Mouse (Mus musculus) E14TG2a.4 (cell line): ENCODE data around the gene Wdr76.
"Not testable (repeated sequence)": the region's sequence is repeated elsewhere in the genome, so short reads cannot be mapped to it uniquely, and the experiment has no call there.

ENCODE experiments used
- H3K27me3 ChIP-seq: 2 replicates; pipeline ENCODE4 v1.6.1; 2014; ENCODE audit warnings: low read length, control low read depth; ENCODE audit not compliant: insufficient read depth
- H3K36me3 ChIP-seq: 2 replicates; pipeline ENCODE4 v1.6.1; 2014; ENCODE audit warnings: low read length, control low read depth; ENCODE audit not compliant: insufficient read depth
- H3K4me1 ChIP-seq: replicated peaks from 2 replicates; pipeline ENCODE4 v1.6.1; 2014; ENCODE audit warnings: low read depth, low read length, control low read depth
- H3K4me3 ChIP-seq: replicated peaks from 2 replicates; pipeline ENCODE4 v1.5.1; 2014; ENCODE audit warnings: mild to moderate bottlenecking, low read length
- H3K9me3 ChIP-seq: 2 replicates; pipeline ENCODE4 v1.6.1; 2014; ENCODE audit warnings: low read length, control low read depth
- CTCF ChIP-seq: conservative IDR thresholded peaks from 2 replicates; pipeline ENCODE4 v1.5.1; 2014; ENCODE audit warnings: low read length
- NANOG ChIP-seq: IDR thresholded peaks from 2 replicates; pipeline ENCODE4 v1.6.1; 2014; ENCODE audit warnings: borderline replicate concordance, low read length, mixed read lengths
- POU5F1 ChIP-seq: IDR thresholded peaks from 2 replicates; pipeline ENCODE4 v1.6.1; 2014; ENCODE audit warnings: low read length, borderline replicate concordance

Wdr76 gene

GRCm38 (mm10) chr2:121480498-121480897 lies 26.0 kb upstream of the Wdr76 start:
- H3K36me3 ChIP-seq, result no peaks in the 10 kb centered on the region
- peaks cover 24% of the 10 kb centered on the region for H3K4me1 ChIP-seq
- H3K9me3 ChIP-seq, result no peaks in the 10 kb centered on the region
- no peak for TF ChIP-seq NANOG
- peak; percentile 53 for TF ChIP-seq CTCF
- no peak overlapping the region for H3K4me3 ChIP-seq
- no peaks in the 10 kb centered on the region for H3K27me3 ChIP-seq

- not testable (repeated sequence) for H3K4me3 ChIP-seq, H3K9me3 ChIP-seq, H3K27me3 ChIP-seq, H3K36me3 ChIP-seq
- peaks cover 24% of the 10 kb centered on the region for H3K4me1 ChIP-seq
Observed at GRCm38 (mm10) chr2:121480916-121481315, 25.6 kb upstream of the Wdr76 start.

- Histone ChIP-seq H3K27me3 (no peaks in the 10 kb centered on the region), H3K9me3 (no peaks in the 10 kb centered on the region), H3K36me3 (no peaks in the 10 kb centered on the region), H3K4me3 (no peak overlapping the region), H3K4me1 (peaks cover 17% of the 10 kb centered on the region)
- TF ChIP-seq NANOG (peak; percentile 91), CTCF (no peak)
Observed at GRCm38 (mm10) chr2:121483576-121483975, 22.9 kb upstream of the Wdr76 start.

- H3K4me3 ChIP-seq, H3K27me3 ChIP-seq, H3K36me3 ChIP-seq, H3K9me3 ChIP-seq: not testable (repeated sequence)
- peaks cover 17% of the 10 kb centered on the region for H3K4me1 ChIP-seq
Observed at GRCm38 (mm10) chr2:121484403-121484802, 22.1 kb upstream of the Wdr76 start.

GRCm38 (mm10) chr2:121501550-121501949 lies 5.0 kb upstream of the Wdr76 start:
- peaks cover 14% of the 10 kb centered on the region for H3K36me3 ChIP-seq
- not testable (repeated sequence) for H3K4me1 ChIP-seq, H3K4me3 ChIP-seq, H3K9me3 ChIP-seq, H3K27me3 ChIP-seq

- Histone ChIP-seq H3K4me1 (peaks cover 57% of the 10 kb centered on the region), H3K36me3 (peaks cover 28% of the 10 kb centered on the region), H3K27me3 (no peaks in the 10 kb centered on the region), H3K9me3 (no peaks in the 10 kb centered on the region), H3K4me3 (peak overlapping the region; percentile 88)
- no peak for TF ChIP-seq NANOG
- no peak for TF ChIP-seq CTCF
- TF ChIP-seq POU5F1, result no peak
Observed at GRCm38 (mm10) chr2:121507173-121507950, 839 bp downstream of the Wdr76 start.

- TF ChIP-seq CTCF, result no peak
- TF ChIP-seq NANOG, result no peak
- no peak for TF ChIP-seq POU5F1
- peaks cover 25% of the 10 kb centered on the region for H3K36me3 ChIP-seq
- H3K27me3 ChIP-seq, result no peaks in the 10 kb centered on the region
- H3K4me3 ChIP-seq, result peak overlapping the region; percentile 88
- no peaks in the 10 kb centered on the region for H3K9me3 ChIP-seq
- peaks cover 63% of the 10 kb centered on the region for H3K4me1 ChIP-seq
Observed at GRCm38 (mm10) chr2:121507951-121508330, 1.4 kb downstream of the Wdr76 start.

- H3K4me1 ChIP-seq, result peaks cover 69% of the 10 kb centered on the region
- peak overlapping the region; percentile 74 for H3K4me3 ChIP-seq
- H3K9me3 ChIP-seq, result no peaks in the 10 kb centered on the region
- TF ChIP-seq CTCF, result no peak
- no peak for TF ChIP-seq POU5F1
- TF ChIP-seq NANOG, result no peak
- peaks cover 29% of the 10 kb centered on the region for H3K36me3 ChIP-seq
- H3K27me3 ChIP-seq, result no peaks in the 10 kb centered on the region
Observed at GRCm38 (mm10) chr2:121509584-121509983, 3.1 kb downstream of the Wdr76 start.

GRCm38 (mm10) chr2:121511401-121511800 lies 4.9 kb downstream of the Wdr76 start:
- TF ChIP-seq CTCF, result no peak

GRCm38 (mm10) chr2:121512991-121513765 lies 6.7 kb downstream of the Wdr76 start:
- peak overlapping the region; percentile 51 for H3K4me3 ChIP-seq
- not testable (repeated sequence) for H3K27me3 ChIP-seq, H3K9me3 ChIP-seq
- peaks cover 51% of the 10 kb centered on the region for H3K36me3 ChIP-seq
- H3K4me1 ChIP-seq, result peaks cover 84% of the 10 kb centered on the region

More at GRCm38 (mm10) chr2:121511401-121511800, 4.9 kb downstream of the Wdr76 start:
- H3K27me3 ChIP-seq, result no peaks in the 10 kb centered on the region
- H3K4me1 ChIP-seq, result peaks cover 79% of the 10 kb centered on the region
- H3K4me3 ChIP-seq, result peak overlapping the region; percentile 74
- H3K36me3 ChIP-seq, result peaks cover 38% of the 10 kb centered on the region
- no peaks in the 10 kb centered on the region for H3K9me3 ChIP-seq
